Mouse (Mus musculus) R1 (cell line): ENCODE measurements around the gene Rpl38.

Source experiments
- DNase-seq: peaks from one replicate; pipeline ENCODE4 v3.0.0-alpha.2; 2018; ENCODE audit warnings: low read depth, low spot score

The Rpl38 gene

GRCm38 (mm10) chr11:114702996-114703361, 34.7 kb downstream of the Rpl38 start:
- DNase-seq: no peak

DNA sequence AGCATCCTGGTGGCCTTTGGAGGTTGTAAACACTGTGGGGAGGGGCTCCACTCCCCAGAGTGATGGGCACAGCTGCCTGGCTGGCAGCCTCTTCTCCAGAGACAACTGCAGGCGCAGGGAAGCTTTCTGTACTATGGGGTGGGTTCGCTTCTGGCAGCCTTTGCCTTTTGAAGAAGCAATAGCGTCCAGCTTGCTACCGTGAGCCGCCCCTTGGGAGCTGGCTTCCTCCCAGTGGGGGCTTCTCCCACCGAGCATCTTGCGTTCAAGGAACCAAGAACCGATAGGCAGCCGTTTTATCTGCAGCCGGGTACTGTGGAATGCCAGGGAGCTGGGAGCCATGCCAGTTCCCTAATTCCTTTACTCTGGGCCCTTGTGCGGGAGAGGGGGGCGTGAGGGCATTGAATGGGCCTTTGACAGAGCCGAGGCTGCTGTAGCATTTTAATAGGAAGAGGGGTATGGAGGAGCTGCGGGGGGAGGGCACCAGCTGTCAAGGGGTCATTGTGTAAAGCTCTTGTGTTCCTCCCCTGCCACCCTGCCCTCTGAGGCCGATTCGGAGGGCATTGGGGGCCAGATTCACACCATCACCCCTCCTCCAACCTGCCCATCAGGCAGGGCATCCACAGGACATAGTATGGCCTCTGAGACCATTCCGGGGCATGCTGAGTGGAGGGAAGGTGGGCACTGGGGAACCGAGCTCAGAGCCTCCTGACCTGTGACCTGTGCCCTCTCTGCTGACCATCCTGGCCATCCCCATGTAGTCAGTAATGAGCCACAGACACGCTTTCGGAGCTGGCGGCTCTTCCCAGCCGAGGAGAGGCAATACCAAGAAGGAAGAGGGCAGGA, 36.0 kb downstream of the Rpl38 start:
- no peak for DNase-seq

GRCm38 (mm10) chr11:114706358-114706757, 38.0 kb downstream of the Rpl38 start:
- no peak for DNase-seq

- DNase-seq: no peak
Observed at GRCm38 (mm10) chr11:114711393-114711792, 43.1 kb downstream of the Rpl38 start.

DNA sequence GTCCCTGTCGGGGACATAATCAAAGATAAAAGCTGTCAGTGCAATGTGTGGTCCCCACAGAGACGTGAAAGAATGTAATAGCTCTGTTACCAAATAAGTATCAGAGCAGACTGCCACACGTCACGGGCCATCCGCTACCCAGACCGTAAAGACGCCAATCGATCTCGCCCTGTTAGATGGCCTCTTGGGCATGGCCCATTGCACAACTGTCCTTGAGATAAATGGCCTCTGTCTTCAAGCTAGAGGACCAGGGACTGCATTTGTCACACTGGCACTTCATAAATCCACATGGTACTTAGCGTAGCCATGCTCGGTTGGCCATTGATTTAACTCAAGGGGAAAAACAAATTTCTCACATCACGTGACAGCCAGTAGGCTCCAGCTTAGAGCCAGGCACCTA, 43.5 kb downstream of the Rpl38 start:
- no peak for DNase-seq

DNA sequence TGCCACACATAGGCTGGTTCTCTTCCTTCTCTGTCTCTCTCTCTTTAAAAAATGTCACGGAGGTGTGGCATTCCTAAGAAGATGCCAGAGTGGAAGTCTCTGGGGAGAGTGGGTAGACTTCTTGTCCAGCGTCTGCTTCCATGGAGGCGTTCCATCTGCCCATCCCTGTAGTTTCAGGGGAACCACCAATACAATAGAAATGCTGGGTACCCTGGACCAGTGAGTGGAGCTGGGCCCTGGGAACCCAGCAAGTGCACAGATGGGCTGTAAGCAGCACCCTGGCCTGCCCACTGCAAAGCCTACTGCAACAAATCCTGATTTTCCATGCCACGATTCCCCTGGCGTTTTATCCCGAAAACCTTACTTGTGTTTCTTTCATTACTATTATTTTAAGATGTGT, 46.2 kb downstream of the Rpl38 start:
- no peak for DNase-seq

- DNase-seq: no peak
Observed at GRCm38 (mm10) chr11:114715531-114715930, 47.2 kb downstream of the Rpl38 start.

DNA sequence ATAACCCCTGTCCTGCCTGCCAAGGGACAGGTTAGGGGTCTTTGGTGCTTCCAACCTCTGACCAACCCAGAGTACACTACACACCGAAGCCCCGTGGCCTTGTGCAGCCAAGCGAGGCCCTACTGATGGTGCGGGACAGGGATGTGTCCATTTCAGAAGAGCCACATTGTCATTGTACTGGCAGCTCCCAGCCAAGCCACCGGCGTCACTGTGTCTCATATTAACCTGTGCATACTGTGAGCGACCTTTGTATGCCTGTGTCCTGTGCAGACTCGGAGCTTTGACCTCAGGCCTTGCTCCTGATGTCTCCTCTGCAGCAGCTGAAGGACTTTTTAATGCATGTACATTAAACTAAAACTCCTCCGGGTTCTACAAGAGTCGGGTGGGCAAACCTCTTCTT, 52.2 kb downstream of the Rpl38 start:
- no peak for DNase-seq
